Mouse (Mus musculus) limb, embryonic 10.5 days (tissue): ENCODE measurements around the gene Bbox1. TPM values are rescaled to one million over a fixed set of nuclear protein-coding genes. Genes with fewer than 3 reads are reported as not detected.
A peak's percentile ranks its signal among the peaks of the same experiment; 100 is the strongest.

Experiments
- DNase-seq: peaks from one replicate; pipeline ENCODE4 v3.0.0-alpha.2; 2017; ENCODE audit warnings: low spot score
- H3K27ac ChIP-seq: fragments of 300-500 bp; sonication (generic); 2 replicates; pipeline ENCODE4 v1.5.1; 2016; ENCODE audit warnings: mild to moderate bottlenecking
- H3K27me3 ChIP-seq: fragments of 300-500 bp; sonication (generic); 2 replicates; pipeline ENCODE4 v1.6.1; 2016; ENCODE audit warnings: low read depth, mild to moderate bottlenecking; ENCODE audit not compliant: poor library complexity, severe bottlenecking
- H3K36me3 ChIP-seq: fragments of 300-500 bp; sonication (generic); 2 replicates; pipeline ENCODE4 v1.6.1; 2016; ENCODE audit warnings: mild to moderate bottlenecking, moderate library complexity
- H3K4me1 ChIP-seq: fragments of 300-500 bp; sonication (generic); 2 replicates; pipeline ENCODE4 v1.6.1; 2016
- H3K4me3 ChIP-seq: fragments of 300-500 bp; sonication (generic); 2 replicates; pipeline ENCODE4 v1.5.1; 2016; ENCODE audit warnings: mild to moderate bottlenecking, moderate library complexity
- H3K9me3 ChIP-seq: fragments of 300-500 bp; sonication (generic); replicated peaks from 2 replicates; pipeline ENCODE4 v1.6.1; 2016; ENCODE audit warnings: mild to moderate bottlenecking
- WGBS: fragments of 180-500 bp; shearing (Covaris S2); methylation state at CpG from one replicate; pipeline ENCODE4 v1.1.7; 2016; 5-methylcytosine and 5-hydroxymethylcytosine counted together
- polyA plus RNA-seq: library from polyadenylated mRNA; unstranded; fragments of >200 nt; fragmentation: Nextera tagmentation; extraction: Ambion mirVana; gene quantifications from 2 replicates; pipeline ENCODE4 v1.2.1, GENCODE M21; 2016

The Bbox1 gene
- polyA plus RNA-seq, 1 experiment from 2014 or later: 0.19 TPM

DNA sequence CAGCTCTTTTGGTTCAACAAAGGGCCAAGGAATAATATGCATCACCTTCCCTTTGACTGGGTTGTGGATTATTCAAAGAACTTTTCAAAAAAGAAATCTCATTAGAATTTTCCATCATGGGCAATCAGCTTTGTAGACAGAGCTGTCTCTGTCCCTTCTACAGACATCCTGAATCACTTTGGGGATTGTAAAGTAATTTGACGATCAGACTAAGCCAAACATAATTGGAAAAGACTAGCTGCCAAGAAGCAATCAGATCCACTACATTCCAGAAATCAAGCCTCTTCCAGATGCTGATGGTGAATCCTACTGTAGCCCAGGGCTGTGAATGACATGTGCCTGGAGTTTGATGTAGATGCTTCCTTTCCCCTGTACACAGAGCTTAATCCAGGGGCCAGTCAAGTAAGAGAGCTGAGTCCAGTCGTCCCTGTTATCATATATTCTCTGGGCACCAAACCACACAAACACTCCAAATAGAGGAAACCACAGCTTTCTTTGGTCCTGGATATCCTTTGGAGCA is 995 bp downstream of the Bbox1 start:
- Histone ChIP-seq H3K27ac (no peak overlapping the region), H3K9me3 (no peaks in the 10 kb centered on the region), H3K4me1 (no peaks in the 10 kb centered on the region), H3K4me3 (no peak overlapping the region), H3K27me3 (no peaks in the 10 kb centered on the region), H3K36me3 (no peaks in the 10 kb centered on the region)
- 72% methylated on average over 2 of the region's 2 CpGs for WGBS
- no peak for DNase-seq

DNA sequence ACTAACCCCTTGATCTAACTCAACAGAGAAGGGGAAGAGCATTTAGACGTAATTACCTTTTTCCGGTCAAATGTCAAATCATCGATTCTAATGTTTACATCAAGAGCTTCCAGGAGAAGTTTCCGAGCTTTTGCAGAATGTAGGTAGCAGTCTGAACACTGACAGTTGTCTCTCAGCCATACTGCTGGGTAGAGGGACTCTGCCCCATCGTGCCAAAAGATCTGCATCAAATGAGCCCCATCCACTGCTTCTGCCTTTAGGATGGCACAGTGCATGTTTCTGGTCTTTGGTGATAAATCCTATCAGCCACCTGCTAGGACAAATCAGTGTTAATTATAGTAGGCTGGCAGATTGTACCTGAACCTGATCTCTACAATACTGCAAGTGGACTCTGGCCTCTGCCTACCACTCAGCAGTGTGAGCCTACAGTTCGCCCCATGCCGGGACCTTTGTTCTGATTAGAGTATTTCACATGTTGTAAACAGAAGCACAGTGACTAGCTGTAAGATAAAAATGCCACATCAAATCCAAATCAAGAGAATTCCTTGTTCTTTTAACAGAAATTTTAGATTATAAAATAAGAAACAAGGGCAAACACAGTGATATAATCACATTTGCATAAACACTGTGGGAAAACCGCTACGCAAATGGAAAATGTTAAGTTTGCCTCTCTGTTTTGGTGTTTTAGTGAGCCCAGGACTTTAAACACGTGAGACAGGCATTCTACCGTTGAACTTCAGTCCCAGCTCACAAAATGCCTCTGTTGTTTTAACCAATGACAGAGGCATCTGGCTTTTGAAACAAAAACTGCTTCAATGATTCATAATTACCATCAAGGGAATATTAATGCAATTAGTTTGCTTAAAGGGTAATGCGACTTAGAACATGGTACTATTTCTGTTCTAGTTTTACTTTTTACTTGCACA is 8.7 kb downstream of the Bbox1 start:
- peaks cover 17% of the 10 kb centered on the region for H3K4me1 ChIP-seq
- H3K9me3 ChIP-seq: no peaks in the 10 kb centered on the region
- H3K36me3 ChIP-seq: no peaks in the 10 kb centered on the region
- no peak overlapping the region for H3K27ac ChIP-seq
- DNase-seq: no peak
- no peak overlapping the region for H3K4me3 ChIP-seq
- no peaks in the 10 kb centered on the region for H3K27me3 ChIP-seq
- WGBS: 89% methylated on average over 12 of the region's 12 CpGs

DNA sequence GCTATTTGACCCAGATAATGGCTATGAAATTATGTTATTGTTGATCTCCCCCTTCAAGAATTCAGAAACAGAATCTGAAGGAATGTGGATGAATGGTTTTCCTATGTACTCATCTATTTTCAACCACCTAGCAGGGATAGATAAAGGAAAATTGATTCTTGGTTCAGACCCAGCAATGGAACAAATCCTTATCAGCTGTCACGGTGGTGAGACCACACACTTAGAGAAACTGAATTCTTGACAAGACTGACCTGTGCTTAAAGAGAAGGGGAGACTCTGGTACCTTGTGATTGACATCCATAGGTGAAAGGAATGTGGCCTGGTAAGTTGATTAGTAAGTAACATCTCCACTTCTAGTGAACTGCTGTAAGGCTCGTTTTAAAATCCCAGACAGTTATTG is 12.1 kb downstream of the Bbox1 start:
- Histone ChIP-seq H3K4me1 (peaks cover 17% of the 10 kb centered on the region), H3K36me3 (no peaks in the 10 kb centered on the region), H3K27ac (no peak overlapping the region), H3K27me3 (no peaks in the 10 kb centered on the region), H3K9me3 (no peaks in the 10 kb centered on the region), H3K4me3 (no peak overlapping the region)
- WGBS: 68% methylated on average over 2 of the region's 2 CpGs
- no peak for DNase-seq

DNA sequence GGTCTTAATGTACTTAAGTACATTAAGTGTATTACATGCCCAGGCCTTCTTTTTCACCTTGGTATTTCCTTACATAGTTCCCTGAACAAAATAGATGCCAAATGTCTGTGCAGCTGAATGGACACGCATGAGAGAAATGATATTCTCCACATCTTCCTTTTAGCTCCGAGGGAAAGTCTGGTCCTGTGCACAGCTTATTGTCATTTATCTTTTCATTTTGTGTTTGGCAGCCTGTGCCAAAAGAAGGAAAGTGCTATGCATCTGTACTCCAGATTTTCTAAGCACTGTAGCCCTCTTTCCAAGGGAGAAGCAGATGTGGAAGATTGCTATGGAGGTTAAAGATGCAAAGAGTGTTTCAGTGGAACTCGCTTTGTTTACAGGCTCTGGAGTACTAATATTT is 13.0 kb downstream of the Bbox1 start:
- no peaks in the 10 kb centered on the region for H3K9me3 ChIP-seq
- no peaks in the 10 kb centered on the region for H3K27me3 ChIP-seq
- no peak overlapping the region for H3K4me3 ChIP-seq
- no peaks in the 10 kb centered on the region for H3K36me3 ChIP-seq
- peaks cover 17% of the 10 kb centered on the region for H3K4me1 ChIP-seq
- no peak for DNase-seq
- 78% methylated on average over 3 of the region's 3 CpGs for WGBS
- no peak overlapping the region for H3K27ac ChIP-seq

DNA sequence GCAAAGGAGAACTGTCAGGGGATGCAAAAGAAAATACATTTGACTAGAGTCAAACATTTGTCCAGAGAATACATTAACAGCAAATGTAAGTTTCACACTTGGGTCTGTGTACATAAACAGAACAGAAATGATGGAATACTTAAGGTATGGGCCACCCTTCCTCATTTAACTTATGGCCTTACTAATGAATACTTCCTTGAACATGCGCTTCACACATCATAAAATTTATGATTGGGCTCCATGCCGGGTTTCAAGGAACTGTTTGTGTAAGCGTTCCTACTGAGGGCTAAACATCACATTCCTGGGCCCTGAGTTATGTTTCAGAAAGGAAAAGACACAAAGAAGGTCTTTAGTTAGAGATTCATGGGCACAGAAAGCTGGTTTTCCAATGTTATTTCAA is 19.4 kb downstream of the Bbox1 start:
- H3K27ac ChIP-seq: no peak overlapping the region
- H3K36me3 ChIP-seq: no peaks in the 10 kb centered on the region
- no peak overlapping the region for H3K4me3 ChIP-seq
- no peaks in the 10 kb centered on the region for H3K27me3 ChIP-seq
- WGBS: 38% methylated on average over 3 of the region's 3 CpGs
- peaks cover 16% of the 10 kb centered on the region for H3K4me1 ChIP-seq
- no peak for DNase-seq
- no peaks in the 10 kb centered on the region for H3K9me3 ChIP-seq

- no peaks in the 10 kb centered on the region for H3K27me3 ChIP-seq
- 90% methylated on average over 1 of the region's 1 CpGs for WGBS
- DNase-seq: no peak
- H3K9me3 ChIP-seq: no peaks in the 10 kb centered on the region
- no peaks in the 10 kb centered on the region for H3K36me3 ChIP-seq
- no peak overlapping the region for H3K27ac ChIP-seq
- H3K4me1 ChIP-seq: no peaks in the 10 kb centered on the region
- no peak overlapping the region for H3K4me3 ChIP-seq
Observed at GRCm38 (mm10) chr2:110287959-110288358, 26.4 kb downstream of the Bbox1 start.

- no peak overlapping the region for H3K27ac ChIP-seq
- H3K9me3 ChIP-seq: no peaks in the 10 kb centered on the region
- no peaks in the 10 kb centered on the region for H3K4me1 ChIP-seq
- no peaks in the 10 kb centered on the region for H3K36me3 ChIP-seq
- H3K4me3 ChIP-seq: no peak overlapping the region
- no peak for DNase-seq
- 89% methylated on average over 3 of the region's 3 CpGs for WGBS
- no peaks in the 10 kb centered on the region for H3K27me3 ChIP-seq
Observed at GRCm38 (mm10) chr2:110285829-110286504, 28.4 kb downstream of the Bbox1 start.

DNA sequence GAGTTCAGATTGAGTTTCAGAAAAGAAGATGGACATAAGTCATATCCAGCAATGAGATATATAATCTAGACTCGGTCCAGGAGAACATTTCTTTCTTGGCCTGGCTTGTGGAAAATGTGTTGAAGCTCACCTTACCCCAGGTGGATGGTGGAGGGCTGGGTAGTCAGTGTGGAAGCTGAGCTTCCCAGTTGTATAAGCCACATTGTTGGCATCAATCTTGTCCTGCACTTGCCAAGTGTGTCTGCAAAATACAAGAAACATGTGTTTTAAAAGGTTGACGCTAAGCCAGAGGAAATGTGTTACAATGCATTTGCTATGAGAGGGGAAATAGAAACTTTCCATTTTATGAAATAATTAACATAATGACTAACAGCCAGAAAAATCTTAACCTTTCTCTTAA is 38.9 kb downstream of the Bbox1 start:
- Histone ChIP-seq H3K36me3 (no peaks in the 10 kb centered on the region), H3K27me3 (no peaks in the 10 kb centered on the region), H3K4me3 (no peak overlapping the region), H3K4me1 (no peaks in the 10 kb centered on the region; the same call in 1 of the 2 replicates), H3K27ac (no peak overlapping the region), H3K9me3 (no peaks in the 10 kb centered on the region)
- 85% methylated on average over 2 of the region's 2 CpGs for WGBS
- DNase-seq: no peak

DNA sequence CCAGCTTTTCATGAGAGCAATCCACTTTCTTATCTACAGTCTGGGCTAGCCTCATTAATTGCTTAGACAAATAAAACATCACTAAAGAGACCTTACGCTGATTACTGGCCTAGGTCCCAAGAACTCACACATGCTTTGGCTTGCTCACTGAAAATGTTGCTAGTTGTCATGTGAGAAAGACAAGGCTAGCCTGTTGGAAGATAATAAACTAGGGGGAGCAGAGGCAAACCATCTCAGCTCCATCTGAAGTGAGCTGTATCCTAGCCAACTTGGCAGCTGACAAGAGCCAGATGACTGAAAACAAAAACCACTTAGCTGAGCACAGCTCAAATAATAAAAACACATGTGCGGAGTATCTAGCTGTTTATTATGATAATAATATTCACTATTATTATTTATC is 40.2 kb downstream of the Bbox1 start:
- no peaks in the 10 kb centered on the region for H3K27me3 ChIP-seq
- H3K4me3 ChIP-seq: no peak overlapping the region
- no peaks in the 10 kb centered on the region; the same call in 1 of the 2 replicates for H3K4me1 ChIP-seq
- no peak overlapping the region for H3K27ac ChIP-seq
- no peaks in the 10 kb centered on the region for H3K9me3 ChIP-seq
- H3K36me3 ChIP-seq: no peaks in the 10 kb centered on the region
- WGBS: 88% methylated on average over 2 of the region's 2 CpGs
- DNase-seq: no peak

- 76% methylated on average over 3 of the region's 3 CpGs for WGBS
- no peak overlapping the region for H3K27ac ChIP-seq
Observed at GRCm38 (mm10) chr2:110269281-110269680, 45.1 kb downstream of the Bbox1 start.

DNA sequence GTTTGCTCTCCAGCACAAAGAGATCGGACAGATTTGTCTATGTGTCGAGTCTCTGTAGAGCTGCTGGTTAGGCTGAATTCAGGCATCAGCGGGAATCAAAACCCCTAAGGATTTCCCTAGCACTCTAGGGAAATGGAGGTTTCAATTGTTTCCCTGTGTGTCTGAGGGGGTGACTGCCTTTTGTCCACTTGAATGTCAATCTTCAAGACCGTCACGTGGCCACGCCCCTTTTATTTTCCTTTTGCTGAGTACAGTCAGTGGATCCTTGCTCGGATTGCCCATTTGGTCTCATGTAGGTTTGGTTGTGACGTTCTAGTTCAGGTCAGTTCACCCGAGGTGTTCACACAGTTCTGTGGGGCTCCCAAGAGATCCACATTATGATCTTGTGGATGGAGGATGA is 82.1 kb downstream of the Bbox1 start:
- Histone ChIP-seq H3K4me3 (no peak overlapping the region), H3K27ac (peak overlapping the region; percentile 23; the same call in 1 of the 2 replicates), H3K9me3 (no peaks in the 10 kb centered on the region), H3K36me3 (no peaks in the 10 kb centered on the region), H3K4me1 (peaks cover 18% of the 10 kb centered on the region), H3K27me3 (no peaks in the 10 kb centered on the region)
- 87% methylated on average over 9 of the region's 9 CpGs for WGBS
- DNase-seq: no peak

More at GRCm38 (mm10) chr2:110269281-110269680, 45.1 kb downstream of the Bbox1 start:
- Histone ChIP-seq H3K9me3 (no peaks in the 10 kb centered on the region), H3K27me3 (no peaks in the 10 kb centered on the region), H3K36me3 (no peaks in the 10 kb centered on the region), H3K4me1 (no peaks in the 10 kb centered on the region), H3K4me3 (no peak overlapping the region)
- DNase-seq: no peak

DNA sequence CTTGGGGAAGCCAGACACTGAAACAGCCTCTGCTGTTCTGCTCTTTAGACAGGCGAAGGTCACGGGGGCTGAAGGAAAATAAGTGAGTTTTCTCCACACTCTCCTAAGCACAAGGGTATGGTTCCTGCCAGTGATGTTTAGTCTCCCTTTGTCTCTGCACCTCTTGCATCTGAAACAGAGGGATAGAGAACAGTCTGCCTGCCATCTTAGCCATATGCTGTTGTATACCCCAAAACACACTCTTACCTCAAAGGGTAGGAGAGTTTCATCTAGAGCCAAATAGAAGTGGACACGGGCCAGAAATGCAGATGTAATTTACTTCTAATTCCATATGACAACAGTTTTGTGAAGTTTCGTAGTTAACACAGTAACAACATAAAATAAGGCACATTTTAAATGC is 83.6 kb downstream of the Bbox1 start:
- H3K9me3 ChIP-seq: no peaks in the 10 kb centered on the region
- peaks cover 18% of the 10 kb centered on the region for H3K4me1 ChIP-seq
- peak overlapping the region; percentile 66; the same call in 1 of the 2 replicates for H3K27ac ChIP-seq
- WGBS: 84% methylated on average over 4 of the region's 4 CpGs
- H3K27me3 ChIP-seq: no peaks in the 10 kb centered on the region
- no peaks in the 10 kb centered on the region for H3K36me3 ChIP-seq
- no peak overlapping the region for H3K4me3 ChIP-seq
- DNase-seq: no peak
